In genomic region chr3:20125604-20126003, GRCm38 (mm10) we compare ENCODE assay signal across 21 mouse cellular contexts.
"Had no signal": no experiment of that assay in that cellular context is flagged by ENCODE, and none has a peak within 500 bp of the region (broad histone marks: within the 10 kb centered on the region; RNA-seq: fewer than 3 reads in every experiment).

No protein-coding gene starts in this region.

- H3K9ac ChIP-seq: limb, embryonic 12.5 days; limb, embryonic 15.5 days; liver, embryonic 14.5 days; liver, postnatal 0 days; midbrain, embryonic 12.5 days; neural tube, embryonic 13.5 days; stomach, embryonic 15.5 days had no signal

- H3K9me3 ChIP-seq: limb, embryonic 12.5 days; limb, embryonic 15.5 days; midbrain, embryonic 12.5 days; neural tube, embryonic 13.5 days; stomach, embryonic 15.5 days had no signal

- ATAC-seq: liver, postnatal 0 days; midbrain, embryonic 16.5 days had no signal

- H3K4me1 ChIP-seq: limb, embryonic 12.5 days; limb, embryonic 15.5 days; midbrain, embryonic 12.5 days; neural tube, embryonic 13.5 days; stomach, embryonic 15.5 days had no signal

- H3K4me3 ChIP-seq: limb, embryonic 12.5 days; limb, embryonic 15.5 days; midbrain, embryonic 12.5 days; myocyte; neural tube, embryonic 13.5 days; stomach, embryonic 15.5 days had no signal

- DNase-seq: kidney, adult 18-20 months; kidney, adult 9 months; kidney, postnatal 14 days; kidney, postnatal 4 days; left cerebral cortex, postnatal 4 days; liver, postnatal 0 days; lung, postnatal 14 days; retina, postnatal 1 day; right cerebral cortex, postnatal 25 days; spleen, adult 18-20 months; thymus, postnatal 25 days had no signal

- H3K36me3 ChIP-seq: midbrain, embryonic 12.5 days had no signal

- H3K4me2 ChIP-seq: limb, embryonic 12.5 days; limb, embryonic 15.5 days; liver, embryonic 11.5 days; midbrain, embryonic 12.5 days; neural tube, embryonic 13.5 days; stomach, embryonic 15.5 days had no signal

- H3K27ac ChIP-seq: limb, embryonic 12.5 days; limb, embryonic 15.5 days; liver, embryonic 14.5 days; macrophage; midbrain, embryonic 12.5 days; neural tube, embryonic 13.5 days; stomach, embryonic 15.5 days had no signal

- H3K27me3 ChIP-seq: limb, embryonic 12.5 days; limb, embryonic 15.5 days; midbrain, embryonic 12.5 days; neural tube, embryonic 13.5 days; stomach, embryonic 15.5 days had no signal
